Mouse (Mus musculus) midbrain, embryonic 15.5 days (tissue): ENCODE data around the gene Mroh7. TPM values are rescaled to one million over a fixed set of nuclear protein-coding genes. Genes with fewer than 3 reads are reported as not detected.
"Not testable (repeated sequence)": the region's sequence is repeated elsewhere in the genome, so short reads cannot be mapped to it uniquely, and the experiment has no call there.

Experiments used
- ATAC-seq: fragments of 200-750 bp; cut with Nextera tagmentation; replicated peaks from 2 replicates; pipeline ENCODE4 v1.8.0; 2017; ENCODE audit warnings: moderate TSS enrichment
- H3K27ac ChIP-seq: fragments of 300-500 bp; sonication (generic); 2 replicates; pipeline ENCODE4 v1.5.1; 2015; ENCODE audit warnings: mild to moderate bottlenecking, inconsistent platforms
- H3K27me3 ChIP-seq: fragments of 300-500 bp; sonication (generic); replicated peaks from 2 replicates; pipeline ENCODE4 v1.6.1; 2015; ENCODE audit warnings: inconsistent platforms
- H3K36me3 ChIP-seq: fragments of 300-500 bp; sonication (generic); replicated peaks from 2 replicates; pipeline ENCODE4 v1.6.1; 2015; ENCODE audit warnings: inconsistent platforms
- H3K4me1 ChIP-seq: fragments of 300-500 bp; sonication (generic); 2 replicates; pipeline ENCODE4 v1.6.1; 2015; ENCODE audit warnings: inconsistent platforms
- H3K4me2 ChIP-seq: fragments of 300-500 bp; sonication (generic); 2 replicates; pipeline ENCODE4 v1.6.1; 2015; ENCODE audit warnings: inconsistent platforms, mild to moderate bottlenecking, moderate library complexity
- H3K4me3 ChIP-seq: fragments of 300-500 bp; sonication (generic); 2 replicates; pipeline ENCODE4 v1.5.1; 2015; ENCODE audit warnings: mild to moderate bottlenecking, inconsistent platforms
- H3K9ac ChIP-seq: fragments of 300-500 bp; sonication (generic); 2 replicates; pipeline ENCODE4 v1.6.1; 2015; ENCODE audit warnings: mild to moderate bottlenecking, inconsistent platforms
- H3K9me3 ChIP-seq: fragments of 300-500 bp; sonication (generic); 2 replicates; pipeline ENCODE4 v1.6.1; 2016; ENCODE audit warnings: inconsistent platforms
- WGBS: fragments of 180-500 bp; shearing (Covaris S2); methylation state at CpG from one replicate; pipeline ENCODE4 v1.1.7; 2015; ENCODE audit warnings: mixed read lengths; 5-methylcytosine and 5-hydroxymethylcytosine counted together
- polyA plus RNA-seq: library from polyadenylated mRNA; unstranded; fragments of >200 nt; fragmentation: Nextera tagmentation; extraction: Ambion mirVana; gene quantifications from 2 replicates; pipeline ENCODE4 v1.2.1, GENCODE M21; 2015

Gene Mroh7
- polyA plus RNA-seq, 1 experiment from 2014 or later: 0.84 TPM

- 93% methylated on average over 1 of the region's 1 CpGs for WGBS
- ATAC-seq, H3K9ac ChIP-seq, H3K4me3 ChIP-seq, H3K4me2 ChIP-seq, H3K9me3 ChIP-seq, H3K27ac ChIP-seq, H3K27me3 ChIP-seq, H3K36me3 ChIP-seq, H3K4me1 ChIP-seq: not testable (repeated sequence)
Measured at GRCm38 (mm10) chr4:106736884-106737283, 6.2 kb upstream of the Mroh7 start.

GRCm38 (mm10) chr4:106733636-106734035 is 2.9 kb upstream of the Mroh7 start, which contains the start of gene Fam151a:
TSS of gene Fam151a (plus strand) at chr4:106733889.
- Histone ChIP-seq H3K9me3 (no peaks in the 10 kb centered on the region), H3K27me3 (no peaks in the 10 kb centered on the region), H3K27ac (no peak within 1 kb of the TSS), H3K4me1 (no peaks in the 10 kb centered on the region), H3K4me3 (no peak within 1 kb of the TSS), H3K4me2 (no peak within 1 kb of the TSS), H3K36me3 (no peaks in the 10 kb centered on the region), H3K9ac (no peak within 1 kb of the TSS)
- no peak for ATAC-seq
- WGBS: 64% methylated on average over 4 of the region's 4 CpGs

DNA sequence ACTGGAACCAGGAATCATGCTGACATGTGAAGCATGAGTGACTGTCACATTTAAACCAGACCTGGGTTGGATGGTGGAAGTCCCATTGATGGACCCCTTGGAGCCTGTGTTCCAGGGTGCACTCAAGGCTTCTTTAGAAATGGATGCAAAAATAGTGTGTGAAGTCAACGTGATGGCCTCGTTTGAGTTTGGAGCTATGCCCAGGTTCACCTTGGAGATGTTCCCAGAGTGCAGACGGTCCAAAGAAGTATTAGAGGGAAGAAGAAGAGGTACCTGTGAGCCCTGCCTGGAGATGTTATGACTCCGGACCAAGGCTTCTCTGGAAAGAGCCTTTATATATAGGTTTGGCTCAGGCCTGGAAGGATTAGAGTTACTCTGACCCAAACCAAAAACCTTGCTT is 10.1 kb downstream of the Mroh7 start:
- Histone ChIP-seq H3K9me3 (no peaks in the 10 kb centered on the region), H3K9ac (no peak overlapping the region), H3K4me2 (no peak overlapping the region), H3K27ac (no peak overlapping the region), H3K27me3 (no peaks in the 10 kb centered on the region), H3K36me3 (no peaks in the 10 kb centered on the region), H3K4me1 (no peaks in the 10 kb centered on the region), H3K4me3 (no peak overlapping the region)
- no peak for ATAC-seq
- WGBS: 84% methylated on average over 4 of the region's 4 CpGs

- no peak overlapping the region for H3K4me3 ChIP-seq
- no peak overlapping the region for H3K9ac ChIP-seq
- H3K9me3 ChIP-seq: no peaks in the 10 kb centered on the region
- H3K4me1 ChIP-seq: no peaks in the 10 kb centered on the region
- H3K36me3 ChIP-seq: no peaks in the 10 kb centered on the region
- H3K4me2 ChIP-seq: no peak overlapping the region
- ATAC-seq: no peak
- no peak overlapping the region for H3K27ac ChIP-seq
- no peaks in the 10 kb centered on the region for H3K27me3 ChIP-seq
- 88% methylated on average over 6 of the region's 6 CpGs for WGBS
Measured at GRCm38 (mm10) chr4:106713622-106714021, 17.1 kb downstream of the Mroh7 start.

DNA sequence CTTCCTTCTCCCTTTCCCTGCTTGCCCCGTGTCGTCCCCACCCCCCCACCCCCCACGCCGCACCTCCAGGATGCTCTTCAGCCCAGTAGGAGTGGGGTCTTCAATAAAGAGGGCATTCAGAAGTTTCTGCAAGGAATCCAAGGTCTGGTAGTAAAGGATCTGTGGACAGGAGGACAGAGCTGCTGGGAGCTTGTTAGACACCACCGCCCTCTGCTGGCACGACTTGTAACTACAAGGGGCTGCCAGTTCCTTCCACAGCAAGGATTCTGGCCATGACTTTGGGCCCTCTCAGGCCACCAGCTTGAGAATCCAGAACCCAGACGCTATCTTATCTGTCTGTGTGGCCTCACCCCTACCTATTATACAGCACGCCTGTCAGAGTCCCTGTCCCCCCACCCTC is 22.3 kb downstream of the Mroh7 start:
- WGBS: 2% methylated on average over 8 of the region's 8 CpGs

GRCm38 (mm10) chr4:106707957-106708356 is 22.8 kb downstream of the Mroh7 start:
- H3K36me3 ChIP-seq: no peaks in the 10 kb centered on the region
- WGBS: 43% methylated on average over 5 of the region's 5 CpGs
- no peaks in the 10 kb centered on the region for H3K9me3 ChIP-seq
- no peak overlapping the region for H3K4me3 ChIP-seq
- H3K27ac ChIP-seq: no peak overlapping the region
- H3K9ac ChIP-seq: no peak overlapping the region
- peaks cover 21% of the 10 kb centered on the region for H3K4me1 ChIP-seq
- ATAC-seq: peak; percentile 21; the same call in 1 of the 2 replicates
- no peak overlapping the region for H3K4me2 ChIP-seq
- no peaks in the 10 kb centered on the region for H3K27me3 ChIP-seq

More for the DNA sequence above, 22.3 kb downstream of the Mroh7 start:
- no peak overlapping the region for H3K27ac ChIP-seq
- no peaks in the 10 kb centered on the region for H3K36me3 ChIP-seq
- no peak overlapping the region for H3K4me2 ChIP-seq
- H3K4me1 ChIP-seq: peaks cover 21% of the 10 kb centered on the region
- peak; percentile 57 for ATAC-seq
- H3K4me3 ChIP-seq: no peak overlapping the region
- no peaks in the 10 kb centered on the region for H3K9me3 ChIP-seq
- H3K27me3 ChIP-seq: no peaks in the 10 kb centered on the region
- no peak overlapping the region for H3K9ac ChIP-seq

DNA sequence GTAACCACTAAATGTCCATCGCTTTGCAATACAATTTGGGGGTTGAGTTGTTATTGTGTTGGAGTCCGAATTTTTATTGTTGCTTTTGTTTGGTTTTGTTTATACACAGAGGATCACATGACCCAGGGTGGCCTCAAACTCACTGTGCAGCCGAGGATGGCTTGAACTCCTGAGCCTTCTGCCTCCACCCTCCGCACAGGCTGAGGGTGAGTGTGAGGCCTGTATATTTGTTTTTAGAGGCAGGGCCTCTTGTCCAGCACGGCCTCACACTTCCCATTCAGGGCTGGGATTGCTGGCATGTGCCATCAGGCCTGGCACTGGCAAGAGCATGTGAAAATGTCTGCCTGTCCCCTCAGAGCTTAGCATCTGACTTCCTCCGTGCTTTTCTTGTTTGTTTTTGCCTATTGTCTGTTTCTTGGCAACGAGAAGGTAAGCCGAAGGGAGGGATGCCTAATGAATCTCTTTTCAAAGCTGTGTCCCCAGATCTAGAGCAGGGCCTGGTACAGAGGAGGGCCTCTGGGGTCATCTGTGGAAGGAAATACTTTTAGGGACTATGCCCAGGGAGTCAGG is 25.5 kb downstream of the Mroh7 start:
- Histone ChIP-seq H3K4me2 (no peak overlapping the region), H3K4me1 (peaks cover 34% of the 10 kb centered on the region)
- WGBS: 20% methylated on average over 8 of the region's 8 CpGs

DNA sequence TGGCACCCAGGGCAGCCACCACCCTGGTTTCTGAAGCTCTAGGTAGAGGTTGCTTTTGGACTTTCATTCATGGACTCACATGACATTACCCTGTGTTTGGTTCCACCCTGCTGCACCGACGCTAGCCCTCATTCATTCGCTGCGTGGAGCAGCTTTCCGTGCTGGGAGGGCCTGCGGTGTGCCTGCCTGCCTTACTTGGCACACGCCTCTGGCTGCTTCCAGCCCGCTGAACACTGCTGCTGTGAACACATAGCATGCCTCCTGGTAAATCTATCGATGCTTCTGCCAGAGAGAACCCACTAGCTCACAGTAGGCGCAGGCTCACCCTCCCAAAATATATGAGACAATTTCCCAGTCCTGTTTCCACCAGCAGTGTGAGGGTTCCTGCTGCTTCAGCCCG is 26.3 kb downstream of the Mroh7 start:
- peak overlapping the region; percentile 8; the same call in 1 of the 2 replicates for H3K9ac ChIP-seq
- peak; percentile 15; the same call in 1 of the 2 replicates for ATAC-seq
- H3K9me3 ChIP-seq: no peaks in the 10 kb centered on the region
- H3K4me3 ChIP-seq: no peak overlapping the region
- H3K4me2 ChIP-seq: no peak overlapping the region
- no peaks in the 10 kb centered on the region for H3K36me3 ChIP-seq
- peaks cover 42% of the 10 kb centered on the region for H3K4me1 ChIP-seq
- WGBS: 58% methylated on average over 11 of the region's 11 CpGs
- H3K27ac ChIP-seq: peak overlapping the region; percentile 40
- no peaks in the 10 kb centered on the region for H3K27me3 ChIP-seq

More for the DNA sequence above, 25.5 kb downstream of the Mroh7 start:
- Histone ChIP-seq H3K27ac (peak overlapping the region; percentile 40), H3K9me3 (no peaks in the 10 kb centered on the region), H3K27me3 (no peaks in the 10 kb centered on the region), H3K9ac (peak overlapping the region; percentile 8; the same call in 1 of the 2 replicates), H3K36me3 (no peaks in the 10 kb centered on the region), H3K4me3 (no peak overlapping the region)
- ATAC-seq: no peak

GRCm38 (mm10) chr4:106703956-106704355 is 26.8 kb downstream of the Mroh7 start:
- Histone ChIP-seq H3K9me3 (no peaks in the 10 kb centered on the region), H3K4me1 (peaks cover 42% of the 10 kb centered on the region), H3K4me3 (no peak overlapping the region), H3K4me2 (no peak overlapping the region), H3K36me3 (no peaks in the 10 kb centered on the region), H3K27me3 (no peaks in the 10 kb centered on the region), H3K27ac (peak overlapping the region; percentile 40), H3K9ac (no peak overlapping the region)
- no peak for ATAC-seq
- 81% methylated on average over 10 of the region's 10 CpGs for WGBS

- Histone ChIP-seq H3K4me2 (peak overlapping the region; percentile 25), H3K27me3 (no peaks in the 10 kb centered on the region), H3K4me3 (no peak overlapping the region), H3K9ac (no peak overlapping the region), H3K27ac (peak overlapping the region; percentile 81), H3K9me3 (no peaks in the 10 kb centered on the region), H3K36me3 (no peaks in the 10 kb centered on the region), H3K4me1 (peaks cover 40% of the 10 kb centered on the region)
- ATAC-seq: peak; percentile 45
- 34% methylated on average over 4 of the region's 4 CpGs for WGBS
Measured at GRCm38 (mm10) chr4:106700798-106701197, 29.9 kb downstream of the Mroh7 start.

DNA sequence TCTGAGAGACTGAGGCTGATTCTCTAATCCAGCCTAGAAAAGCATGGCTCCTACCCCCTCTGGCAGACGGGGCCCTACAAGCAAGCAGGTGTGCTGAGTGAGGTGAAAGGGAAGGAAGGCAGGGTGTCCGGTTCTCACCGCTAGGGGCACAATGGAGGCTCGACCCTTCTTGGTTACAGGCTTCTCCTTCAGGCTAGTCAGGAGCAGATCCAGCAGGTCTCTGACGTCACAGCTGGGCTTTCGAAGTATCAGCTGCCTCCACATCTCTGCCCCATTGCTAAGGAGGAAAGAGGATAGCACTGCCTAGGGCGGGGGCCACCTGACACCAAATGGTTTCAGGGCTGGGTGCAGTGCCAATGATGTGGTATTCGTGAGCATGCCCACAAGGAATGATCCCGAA is 30.7 kb downstream of the Mroh7 start:
- no peaks in the 10 kb centered on the region for H3K27me3 ChIP-seq
- peak; percentile 38; the same call in 1 of the 2 replicates for ATAC-seq
- H3K27ac ChIP-seq: peak overlapping the region; percentile 81
- no peak overlapping the region for H3K4me2 ChIP-seq
- no peak overlapping the region for H3K9ac ChIP-seq
- 20% methylated on average over 9 of the region's 9 CpGs for WGBS
- no peaks in the 10 kb centered on the region for H3K9me3 ChIP-seq
- H3K36me3 ChIP-seq: no peaks in the 10 kb centered on the region
- peaks cover 33% of the 10 kb centered on the region for H3K4me1 ChIP-seq
- H3K4me3 ChIP-seq: no peak overlapping the region

DNA sequence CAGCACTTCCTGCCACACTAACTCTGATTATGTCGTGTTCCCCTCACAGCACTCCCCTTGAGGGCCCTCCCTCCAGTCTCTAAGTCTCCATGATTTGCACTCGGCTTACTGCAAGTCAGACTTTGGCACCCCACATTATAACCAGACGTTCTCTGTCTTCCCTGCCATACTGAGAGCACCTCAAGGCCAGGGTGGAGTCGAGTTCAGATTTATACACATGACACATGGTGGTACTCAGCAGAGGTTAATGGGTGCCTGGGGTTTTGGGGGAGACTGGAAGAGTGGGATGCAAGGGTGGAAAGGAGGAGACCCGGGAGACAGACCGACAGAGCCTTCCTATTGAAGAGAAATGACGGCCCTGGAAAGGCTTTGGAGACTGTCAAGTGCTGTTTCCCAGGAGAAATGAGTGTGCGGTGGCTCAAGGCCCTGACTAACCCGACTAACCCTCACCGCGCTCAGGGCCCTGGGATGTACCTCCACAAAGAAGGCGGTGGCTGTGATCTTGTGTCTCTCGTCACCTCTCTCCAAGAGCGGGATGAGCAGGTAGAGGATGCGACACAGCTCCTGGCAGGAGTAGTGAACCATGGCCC is 36.8 kb downstream of the Mroh7 start:
- no peak overlapping the region for H3K4me2 ChIP-seq

More for the DNA sequence above, 36.8 kb downstream of the Mroh7 start:
- H3K9me3 ChIP-seq: no peaks in the 10 kb centered on the region
- H3K27me3 ChIP-seq: 0 out of 2 replicates have a peak, but pooled peaks cover 6% of the 10 kb centered on the region
- H3K9ac ChIP-seq: no peak overlapping the region
- no peaks in the 10 kb centered on the region for H3K36me3 ChIP-seq
- H3K27ac ChIP-seq: no peak overlapping the region
- no peaks in the 10 kb centered on the region; the same call in 1 of the 2 replicates for H3K4me1 ChIP-seq
- 84% methylated on average over 15 of the region's 15 CpGs for WGBS
- H3K4me3 ChIP-seq: no peak overlapping the region
- ATAC-seq: no peak
